Mouse (Mus musculus) telencephalon, adult 2 months (tissue): ENCODE results near the gene Gas8.
A peak's percentile ranks its signal among the peaks of the same experiment; 100 is the strongest.
"Not testable (repeated sequence)": the region's sequence is repeated elsewhere in the genome, so short reads cannot be mapped to it uniquely, and the experiment has no call there.

Experiments
- DNase-seq: peaks from one replicate; pipeline ENCODE4 v3.0.0-alpha.2; 2011; ENCODE audit warnings: low read depth, low spot score

Gene Gas8

GRCm38 (mm10) chr8:123514781-123515539 is 3.7 kb upstream of the Gas8 start, which contains the start of gene Dbndd1:
Gene Dbndd1 (minus strand): TSS chr8:123515463.
- DNase-seq, result no peak

DNA sequence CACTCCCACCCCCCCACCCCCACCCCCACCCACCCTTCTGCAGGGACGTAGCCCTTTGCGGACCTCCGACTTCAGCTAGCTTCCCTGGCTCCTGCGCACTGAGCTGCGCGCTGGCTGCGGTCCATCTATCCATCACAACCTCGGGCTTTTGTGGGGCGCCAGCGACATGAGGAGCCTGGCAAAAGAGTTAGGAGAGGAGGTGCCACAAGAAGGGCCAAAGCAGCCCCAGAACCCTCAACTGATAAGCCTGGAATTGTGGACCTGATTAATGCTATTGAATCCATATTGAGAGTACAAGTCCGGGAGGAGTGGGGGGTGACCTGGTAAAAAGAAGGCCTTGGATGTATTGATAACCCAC is 3.1 kb upstream of the Gas8 start:
- DNase-seq, result no peak

DNA sequence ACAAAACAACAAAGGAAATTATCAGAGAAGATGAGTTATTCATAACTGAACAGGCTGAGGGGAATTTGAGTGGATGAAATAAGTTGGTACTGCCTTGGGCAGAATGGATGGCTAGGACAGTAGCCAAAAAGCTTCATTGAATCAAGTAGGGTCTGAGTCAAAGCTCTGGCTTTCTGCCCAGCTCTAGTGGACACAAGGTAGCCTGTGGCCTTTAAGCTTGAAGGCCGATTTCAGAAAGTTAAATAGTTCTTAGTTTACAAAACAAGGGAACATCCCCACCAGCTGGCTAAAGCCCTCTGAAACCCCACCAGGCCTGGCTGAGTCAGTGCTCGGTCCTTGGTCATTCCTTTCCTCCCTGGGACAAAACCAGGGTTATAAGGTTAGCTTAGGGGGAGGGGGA is 2.0 kb upstream of the Gas8 start:
- DNase-seq, result no peak

DNA sequence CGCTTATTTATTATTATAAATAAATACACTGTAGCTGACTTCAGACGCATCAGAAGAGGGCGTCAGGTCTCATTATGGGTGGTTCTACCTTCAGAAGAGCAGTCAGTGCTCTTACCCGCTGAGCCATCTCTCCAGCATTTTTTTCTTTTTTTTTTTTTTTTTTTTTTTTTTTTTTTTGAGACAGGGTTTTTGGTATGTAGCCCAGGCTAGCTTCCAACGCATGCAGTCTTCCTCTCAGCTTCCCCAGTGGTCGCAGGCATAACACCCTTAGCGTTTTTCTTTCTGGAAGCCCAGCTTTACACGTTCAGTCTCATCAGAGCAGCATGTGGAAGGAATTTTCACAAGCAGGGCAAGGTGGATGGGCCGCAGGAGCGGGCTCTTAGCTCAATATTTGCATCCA is 462 bp upstream of the Gas8 start:
- no peak for DNase-seq

GRCm38 (mm10) chr8:123520048-123520447 is 1.4 kb downstream of the Gas8 start:
- not testable (repeated sequence) for DNase-seq

DNA sequence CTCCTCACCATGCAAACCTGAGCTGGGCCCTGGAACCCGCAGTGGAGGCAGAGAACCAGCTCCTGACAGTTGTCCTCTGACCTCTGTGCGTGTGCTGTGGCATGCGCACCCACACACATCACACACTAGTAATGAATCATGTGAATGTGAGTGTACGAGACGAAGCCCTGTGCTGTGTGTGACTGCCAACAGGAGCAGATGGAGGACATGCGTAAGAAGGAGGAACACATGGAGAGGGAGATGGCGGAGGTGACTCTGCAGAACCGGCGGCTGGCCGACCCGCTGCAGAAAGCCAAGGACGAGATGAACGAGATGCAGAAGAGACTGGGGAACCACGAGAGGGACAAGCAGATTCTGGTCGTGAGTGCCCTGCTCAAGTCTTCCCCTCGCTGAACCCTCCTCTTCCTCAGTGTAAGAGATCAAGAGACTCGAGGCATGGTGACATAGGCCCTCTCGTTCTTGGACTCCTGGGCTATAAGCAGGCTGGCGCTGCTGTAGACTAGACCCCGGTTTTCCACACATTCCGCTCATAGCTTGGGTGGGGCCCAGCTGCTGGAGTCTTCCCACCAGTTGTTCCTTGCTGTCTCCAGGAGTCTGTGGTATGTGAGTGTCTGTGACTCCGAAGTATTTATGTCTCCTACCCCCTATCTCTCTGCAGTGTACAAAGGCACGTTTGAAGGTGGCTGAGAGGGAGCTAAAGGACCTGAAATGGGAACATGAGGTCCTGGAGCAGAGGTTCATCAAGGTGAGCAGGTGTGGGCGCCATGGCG is 9.3 kb downstream of the Gas8 start:
- DNase-seq, result peak; percentile 68

DNA sequence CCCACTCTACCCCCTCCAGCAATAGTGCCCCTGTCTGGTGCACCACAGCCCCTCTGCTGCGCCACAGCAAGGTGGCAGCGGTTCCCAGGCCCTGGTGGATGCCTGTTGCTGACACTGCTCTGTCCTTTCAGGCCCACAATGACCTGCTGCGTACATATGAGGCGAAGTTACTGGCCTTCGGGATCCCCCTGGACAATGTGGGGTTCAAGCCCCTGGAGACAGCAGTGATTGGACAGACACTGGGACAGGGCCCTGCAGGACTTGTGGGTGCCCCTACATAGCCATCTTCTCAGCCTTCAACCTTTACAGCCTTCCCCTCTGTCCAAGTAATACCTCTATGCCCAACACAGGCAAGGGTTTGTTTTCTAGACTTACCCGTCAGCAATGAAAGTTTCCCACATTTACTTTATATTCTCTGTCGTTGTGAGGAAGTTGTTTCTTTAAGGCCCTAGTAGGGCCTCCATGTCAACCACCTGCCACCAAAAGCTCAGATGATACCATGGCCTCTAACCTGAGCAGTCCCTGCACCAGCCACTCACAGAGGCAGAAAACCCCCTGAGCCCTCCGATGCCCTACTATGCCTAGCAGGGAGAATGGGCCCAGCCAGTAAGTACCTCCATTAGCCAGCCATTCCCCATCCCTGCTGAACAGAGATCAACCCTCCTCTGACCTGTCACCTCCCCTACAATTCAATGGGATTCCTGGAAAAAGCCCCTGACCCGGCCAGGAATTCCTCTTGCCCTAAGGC is 17.8 kb downstream of the Gas8 start:
- DNase-seq, result no peak

- DNase-seq, result no peak
Observed at GRCm38 (mm10) chr8:123536990-123537380, 18.4 kb downstream of the Gas8 start.

DNA sequence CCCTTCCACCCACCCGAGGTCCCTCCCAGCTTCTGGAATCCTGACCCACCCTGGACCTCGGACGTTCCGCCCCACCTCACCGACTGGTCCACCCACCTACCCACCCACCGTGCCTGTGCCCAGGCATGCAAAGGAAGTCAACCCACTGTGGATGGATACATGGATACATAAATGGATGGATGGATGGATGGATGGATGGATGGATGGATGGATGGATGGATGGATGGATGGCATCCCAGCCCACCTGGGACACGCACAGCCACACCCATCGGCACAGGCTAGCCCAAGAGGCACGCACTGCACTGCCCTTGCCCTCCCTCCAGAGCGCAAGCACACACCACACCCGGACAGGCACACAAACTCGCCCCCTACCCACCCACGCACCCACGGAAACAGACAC is 19.0 kb downstream of the Gas8 start:
- not testable (repeated sequence) for DNase-seq

DNA sequence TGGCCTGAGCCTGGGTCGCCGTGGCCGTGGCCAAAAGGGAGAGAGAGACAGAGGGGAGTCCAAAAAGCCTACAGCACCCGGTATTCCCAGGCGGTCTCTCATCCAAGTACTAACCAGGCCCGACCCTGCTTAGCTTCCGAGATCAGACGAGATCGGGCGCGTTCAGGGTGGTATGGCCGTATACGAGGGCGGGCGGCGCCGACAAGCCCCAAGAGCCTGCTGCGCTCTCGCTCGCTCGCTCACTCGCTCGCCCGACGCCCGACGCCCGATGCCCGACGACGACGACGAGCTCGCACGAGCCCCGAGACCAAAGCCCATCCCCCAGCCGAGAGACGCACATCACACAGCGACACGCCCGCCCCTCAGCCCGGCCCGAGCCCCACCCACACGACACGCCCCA is 45.6 kb downstream of the Gas8 start:
- DNase-seq, result not testable (repeated sequence)

- not testable (repeated sequence) for DNase-seq
Observed at GRCm38 (mm10) chr8:123575386-123575785, 56.8 kb downstream of the Gas8 start.
